Mouse (Mus musculus) ES-Bruce4 (cell line): ENCODE results near the gene Scrn1. TPM values are rescaled to one million over a fixed set of nuclear protein-coding genes. Genes with fewer than 3 reads are reported as not detected.

Experiments used
- H3K27ac ChIP-seq: 2 replicates; pipeline ENCODE4 v1.5.1; 2012; ENCODE audit warnings: low read length, inconsistent platforms; ENCODE audit not compliant: insufficient read depth
- H3K27me3 ChIP-seq: 2 replicates; pipeline ENCODE4 v1.6.1; 2012; ENCODE audit warnings: mild to moderate bottlenecking, low read length, inconsistent platforms; ENCODE audit not compliant: control insufficient read depth, poor library complexity, insufficient read depth, severe bottlenecking
- H3K36me3 ChIP-seq: 2 replicates; pipeline ENCODE4 v1.6.1; 2012; ENCODE audit warnings: inconsistent platforms, mild to moderate bottlenecking, low read length, moderate library complexity; ENCODE audit not compliant: control insufficient read depth, poor library complexity, insufficient read depth, severe bottlenecking
- H3K4me1 ChIP-seq: one replicate; pipeline ENCODE4 v1.8.1; 2011; ENCODE audit warnings: low read length; ENCODE audit not compliant: control insufficient read depth, insufficient read depth
- H3K4me3 ChIP-seq: 2 replicates; pipeline ENCODE4 v1.5.1; 2011; ENCODE audit warnings: low read depth, mild to moderate bottlenecking, low read length
- H3K9ac ChIP-seq: 2 replicates; pipeline ENCODE4 v1.6.1; 2012; ENCODE audit warnings: low read depth, mild to moderate bottlenecking, inconsistent platforms; ENCODE audit not compliant: poor library complexity, severe bottlenecking
- H3K9me3 ChIP-seq: replicated peaks from 2 replicates; pipeline ENCODE4 v1.6.1; 2012; ENCODE audit warnings: mild to moderate bottlenecking, low read length, inconsistent platforms; ENCODE audit not compliant: control insufficient read depth, poor library complexity, insufficient read depth, severe bottlenecking
- CTCF ChIP-seq: IDR thresholded peaks from one replicate; pipeline ENCODE4 v1.8.1; 2011; ENCODE audit warnings: low read depth, low read length
- EP300 ChIP-seq: IDR thresholded peaks from 2 replicates; pipeline ENCODE4 v1.6.1; 2011; ENCODE audit warnings: low read depth, low read length; ENCODE audit not compliant: insufficient read depth
- POLR2A ChIP-seq: IDR thresholded peaks from one replicate; pipeline ENCODE4 v1.8.1; 2011; ENCODE audit warnings: low read length; ENCODE audit not compliant: insufficient read depth
- polyA plus RNA-seq: library from polyadenylated mRNA; stranded (reverse); fragments of >200 nt; gene quantifications from 2 replicates; pipeline ENCODE4 v1.2.4, GENCODE M21; 2011; ENCODE audit warnings: low read depth; ENCODE audit not compliant: missing spikeins, insufficient read depth, insufficient read length

Scrn1 gene
- polyA plus RNA-seq, 1 experiment: 8.2 TPM

- no peak overlapping the region for H3K27ac ChIP-seq
- no peaks in the 10 kb centered on the region for H3K9me3 ChIP-seq
- no peak for TF ChIP-seq POLR2A
- no peak for TF ChIP-seq CTCF
- no peak for TF ChIP-seq EP300
- H3K4me1 ChIP-seq: no peaks in the 10 kb centered on the region
- H3K4me3 ChIP-seq: no peak overlapping the region
- H3K36me3 ChIP-seq: no peaks in the 10 kb centered on the region
- no peaks in the 10 kb centered on the region for H3K27me3 ChIP-seq
- H3K9ac ChIP-seq: no peak overlapping the region
Measured at GRCm38 (mm10) chr6:54540252-54540887, 25.9 kb downstream of the Scrn1 start.

GRCm38 (mm10) chr6:54539396-54539795 is 26.9 kb downstream of the Scrn1 start:
- H3K4me3 ChIP-seq: no peak overlapping the region
- no peaks in the 10 kb centered on the region for H3K4me1 ChIP-seq
- H3K27me3 ChIP-seq: no peaks in the 10 kb centered on the region
- no peak overlapping the region for H3K9ac ChIP-seq
- no peak overlapping the region for H3K27ac ChIP-seq
- H3K9me3 ChIP-seq: no peaks in the 10 kb centered on the region
- TF ChIP-seq POLR2A: no peak
- H3K36me3 ChIP-seq: no peaks in the 10 kb centered on the region

- no peaks in the 10 kb centered on the region for H3K4me1 ChIP-seq
- H3K27ac ChIP-seq: no peak overlapping the region
- H3K9me3 ChIP-seq: no peaks in the 10 kb centered on the region
- no peaks in the 10 kb centered on the region for H3K27me3 ChIP-seq
- H3K9ac ChIP-seq: no peak overlapping the region
- H3K4me3 ChIP-seq: no peak overlapping the region
- TF ChIP-seq POLR2A (no peak), EP300 (no peak), CTCF (no peak)
- H3K36me3 ChIP-seq: no peaks in the 10 kb centered on the region
Measured at GRCm38 (mm10) chr6:54538773-54539173, 27.5 kb downstream of the Scrn1 start.

GRCm38 (mm10) chr6:54537053-54537452 is 29.2 kb downstream of the Scrn1 start:
- H3K9me3 ChIP-seq: no peaks in the 10 kb centered on the region
- no peak overlapping the region for H3K27ac ChIP-seq
- no peaks in the 10 kb centered on the region for H3K4me1 ChIP-seq

GRCm38 (mm10) chr6:54535485-54535884 is 30.8 kb downstream of the Scrn1 start:
- Histone ChIP-seq H3K27me3 (no peaks in the 10 kb centered on the region), H3K9ac (no peak overlapping the region), H3K4me1 (no peaks in the 10 kb centered on the region), H3K4me3 (no peak overlapping the region), H3K36me3 (no peaks in the 10 kb centered on the region), H3K9me3 (no peaks in the 10 kb centered on the region), H3K27ac (no peak overlapping the region)
- TF ChIP-seq POLR2A (no peak), EP300 (no peak), CTCF (no peak)

More at GRCm38 (mm10) chr6:54537053-54537452, 29.2 kb downstream of the Scrn1 start:
- no peak overlapping the region for H3K4me3 ChIP-seq
- no peaks in the 10 kb centered on the region for H3K27me3 ChIP-seq
- no peaks in the 10 kb centered on the region for H3K36me3 ChIP-seq
- no peak overlapping the region for H3K9ac ChIP-seq
- TF ChIP-seq EP300: no peak
- no peak for TF ChIP-seq CTCF
- TF ChIP-seq POLR2A: no peak

GRCm38 (mm10) chr6:54531048-54531481 is 35.2 kb downstream of the Scrn1 start:
- no peaks in the 10 kb centered on the region for H3K4me1 ChIP-seq
- TF ChIP-seq EP300 (no peak), POLR2A (no peak), CTCF (no peak)
- no peak overlapping the region for H3K9ac ChIP-seq
- no peaks in the 10 kb centered on the region for H3K36me3 ChIP-seq
- H3K27me3 ChIP-seq: no peaks in the 10 kb centered on the region
- no peaks in the 10 kb centered on the region for H3K9me3 ChIP-seq
- H3K4me3 ChIP-seq: no peak overlapping the region
- H3K27ac ChIP-seq: no peak overlapping the region
